Mouse (Mus musculus) CH12.LX (cell line): Measurements from ENCODE around the gene Rnf145. TPM values are rescaled to one million over a fixed set of nuclear protein-coding genes. Genes with fewer than 3 reads are reported as not detected.
A peak's percentile ranks its signal among the peaks of the same experiment; 100 is the strongest.

Source experiments
- DNase-seq: peaks from one replicate; pipeline ENCODE4 v3.0.0-alpha.2; 2013; ENCODE audit errors: extremely low read depth
- H3K27ac ChIP-seq: 2 replicates; pipeline ENCODE4 v1.5.1; 2012; ENCODE audit warnings: low read depth, mild to moderate bottlenecking, control low read depth, moderate library complexity; ENCODE audit not compliant: insufficient read depth
- H3K27me3 ChIP-seq: replicated peaks from 2 replicates; pipeline ENCODE3; 2012; ENCODE audit warnings: inconsistent platforms
- H3K36me3 ChIP-seq, 2 experiments: replicated peaks in 1 of 2; 2 replicates each; pipeline versions ENCODE3 to v1.6.1; 2012; ENCODE audit warnings: inconsistent platforms in 1 of 2, low read length in 1 of 2, mild to moderate bottlenecking in 1 of 2, mixed read lengths in 1 of 2, moderate library complexity in 1 of 2; ENCODE audit not compliant: control insufficient read depth in 1 of 2, insufficient read depth in 1 of 2
- H3K4me1 ChIP-seq, 2 experiments: 2 replicates each; pipeline ENCODE4 v1.6.1; 2012; ENCODE audit warnings: inconsistent platforms in 1 of 2, moderate library complexity in 1 of 2; ENCODE audit not compliant: insufficient read depth in 2 of 2, control insufficient read depth in 1 of 2
- H3K4me2 ChIP-seq: 2 replicates; pipeline ENCODE4 v1.6.1; 2012; ENCODE audit warnings: low read depth, mild to moderate bottlenecking, control low read depth; ENCODE audit not compliant: poor library complexity, insufficient read depth, severe bottlenecking
- H3K4me3 ChIP-seq, 3 experiments: fragments of 150-350 bp in 1 of 3; sonication (generic) in 1 of 3; replicated peaks in 1 of 3; 2 replicates each; pipeline versions ENCODE3 to v1.5.1; 2011 to 2012; ENCODE audit warnings: low read depth in 2 of 3, low read length in 2 of 3, mild to moderate bottlenecking in 2 of 3, moderate library complexity in 2 of 3, control low read depth in 1 of 3, improper control_type of control experiment in 1 of 3, inconsistent platforms in 1 of 3, mixed read lengths in 1 of 3; ENCODE audit not compliant: poor library complexity in 1 of 3
- H3K79me2 ChIP-seq: replicated peaks from 2 replicates; pipeline ENCODE4 v1.6.1; 2012; ENCODE audit warnings: mild to moderate bottlenecking, moderate library complexity; ENCODE audit not compliant: control insufficient read depth, poor library complexity, insufficient read depth, severe bottlenecking; ENCODE audit errors: extremely low read depth
- H3K9ac ChIP-seq: 2 replicates; pipeline ENCODE4 v1.6.1; 2012; ENCODE audit warnings: low read depth, mild to moderate bottlenecking, control low read depth, moderate library complexity; ENCODE audit not compliant: insufficient read depth
- H3K9me3 ChIP-seq: replicated peaks from 2 replicates; pipeline ENCODE3; 2012; ENCODE audit warnings: low read length, inconsistent platforms, mixed read lengths
- CHD1 ChIP-seq: IDR thresholded peaks from 2 replicates; pipeline ENCODE4 v1.6.1; 2012; ENCODE audit warnings: low read depth, low read length, improper control_type of control experiment, inconsistent platforms
- CTCF ChIP-seq, 2 experiments: IDR thresholded peaks in 1 of 2; conservative IDR thresholded peaks in 1 of 2; 2 replicates each; pipeline ENCODE4 v1.5.1; 2011 to 2012; ENCODE audit warnings: low read depth in 2 of 2, low read length in 2 of 2, improper control_type of control experiment in 1 of 2, inconsistent platforms in 1 of 2, mild to moderate bottlenecking in 1 of 2, moderate library complexity in 1 of 2
- E2F4 ChIP-seq: IDR thresholded peaks from 2 replicates; pipeline ENCODE4 v1.6.1; 2011; ENCODE audit warnings: low read depth, low read length, improper control_type of control experiment; ENCODE audit not compliant: insufficient replicate concordance
- ELF1 ChIP-seq: IDR thresholded peaks from 2 replicates; pipeline ENCODE4 v1.6.1; 2014; ENCODE audit warnings: low read depth, mild to moderate bottlenecking, inconsistent platforms, low read length, improper control_type of control experiment
- ETS1 ChIP-seq: conservative IDR thresholded peaks from 2 replicates; pipeline ENCODE4 v1.6.1; 2012; ENCODE audit warnings: low read depth, mild to moderate bottlenecking, inconsistent platforms, low read length, improper control_type of control experiment, moderate library complexity
- GABPA ChIP-seq: IDR thresholded peaks from 2 replicates; pipeline ENCODE4 v1.6.1; 2012; ENCODE audit warnings: low read depth, low read length, improper control_type of control experiment, inconsistent platforms; ENCODE audit not compliant: insufficient replicate concordance
- HCFC1 ChIP-seq: IDR thresholded peaks from 2 replicates; pipeline ENCODE4 v1.6.1; 2012; ENCODE audit warnings: low read depth, mild to moderate bottlenecking, inconsistent platforms, low read length, improper control_type of control experiment
- JUND ChIP-seq: conservative IDR thresholded peaks from 2 replicates; pipeline ENCODE4 v1.6.1; 2011; ENCODE audit warnings: low read depth, low read length, improper control_type of control experiment
- MAX ChIP-seq: IDR thresholded peaks from 2 replicates; pipeline ENCODE4 v1.6.1; 2011; ENCODE audit warnings: low read length, improper control_type of control experiment
- MAZ ChIP-seq: IDR thresholded peaks from 2 replicates; pipeline ENCODE4 v1.6.1; 2012; ENCODE audit warnings: low read depth, mild to moderate bottlenecking, inconsistent platforms, low read length, improper control_type of control experiment, moderate library complexity
- MEF2A ChIP-seq: IDR thresholded peaks from 2 replicates; pipeline ENCODE4 v1.6.1; 2014; ENCODE audit warnings: low read depth, mild to moderate bottlenecking, inconsistent platforms, low read length, improper control_type of control experiment, borderline replicate concordance
- MXI1 ChIP-seq: IDR thresholded peaks from 2 replicates; pipeline ENCODE4 v1.6.1; 2011; ENCODE audit warnings: mild to moderate bottlenecking, low read depth, low read length, improper control_type of control experiment
- MYC ChIP-seq: IDR thresholded peaks from 2 replicates; pipeline ENCODE4 v1.6.1; 2011; ENCODE audit warnings: low read depth, mild to moderate bottlenecking, improper control_type of control experiment, low read length
- NRF1 ChIP-seq: IDR thresholded peaks from 2 replicates; pipeline ENCODE4 v1.6.1; 2014; ENCODE audit warnings: low read depth, mild to moderate bottlenecking, inconsistent platforms, low read length, improper control_type of control experiment, moderate library complexity
- POLR2AphosphoS2 ChIP-seq: IDR thresholded peaks from 2 replicates; pipeline ENCODE4 v1.6.1; 2011; ENCODE audit warnings: low read depth, low read length, improper control_type of control experiment
- RAD21 ChIP-seq: IDR thresholded peaks from 2 replicates; pipeline ENCODE4 v1.6.1; 2011; ENCODE audit warnings: low read depth, mild to moderate bottlenecking, low read length, improper control_type of control experiment, moderate library complexity
- RCOR1 ChIP-seq: conservative IDR thresholded peaks from 2 replicates; pipeline ENCODE4 v1.6.1; 2012; ENCODE audit warnings: low read depth, mild to moderate bottlenecking, inconsistent platforms, low read length, improper control_type of control experiment
- SIN3A ChIP-seq: IDR thresholded peaks from 2 replicates; pipeline ENCODE4 v1.6.1; 2012; ENCODE audit warnings: low read length, improper control_type of control experiment, inconsistent platforms
- SMC3 ChIP-seq: IDR thresholded peaks from 2 replicates; pipeline ENCODE4 v1.6.1; 2011; ENCODE audit warnings: low read depth, low read length, improper control_type of control experiment
- TBP ChIP-seq: conservative IDR thresholded peaks from 2 replicates; pipeline ENCODE4 v1.6.1; 2011; ENCODE audit warnings: low read depth, low read length, improper control_type of control experiment
- UBTF ChIP-seq: IDR thresholded peaks from 2 replicates; pipeline ENCODE4 v1.6.1; 2012; ENCODE audit warnings: low read depth, mild to moderate bottlenecking, inconsistent platforms, low read length, improper control_type of control experiment, moderate library complexity
- USF1 ChIP-seq: IDR thresholded peaks from 2 replicates; pipeline ENCODE4 v1.6.1; 2014; ENCODE audit warnings: low read depth, mild to moderate bottlenecking, inconsistent platforms, low read length, improper control_type of control experiment
- ZC3H11A ChIP-seq: IDR thresholded peaks from 2 replicates; pipeline ENCODE4 v1.6.1; 2012; ENCODE audit warnings: low read depth, mild to moderate bottlenecking, inconsistent platforms, low read length, improper control_type of control experiment
- ZKSCAN1 ChIP-seq: IDR thresholded peaks from 2 replicates; pipeline ENCODE4 v1.6.1; 2012; ENCODE audit warnings: low read depth, inconsistent platforms, low read length, improper control_type of control experiment, borderline replicate concordance
- dilution Hi-C: fragments of 300-500 bp; cut with MboI; formaldehyde crosslinking; loops from 2 replicates; pipeline ENCODE4 v1.14.3; 2020; ENCODE audit warnings: low sequenced_read_pairs; ENCODE audit not compliant: extremely low pct_unique_long_range_greater_than_20kb, extremely low pct_ligation_motif_present
- in situ Hi-C: fragments of 300-500 bp; cut with MboI; formaldehyde crosslinking; loops from 3 replicates; pipeline ENCODE4 v1.14.3; 2019; ENCODE audit warnings: low sequenced_read_pairs, low pct_ligation_motif_present, low pct_unique_long_range_greater_than_20kb, mixed read lengths
- polyA plus RNA-seq: library from polyadenylated mRNA; unstranded; fragments of >175 nt; gene quantifications from 2 replicates; pipeline ENCODE4 v1.2.1, GENCODE M21; 2012; ENCODE audit warnings: low read depth; ENCODE audit not compliant: insufficient read length
- total RNA-seq, 2 experiments: library from RNA; depleted of rRNA; stranded (reverse); fragments of 300-350 nt in 1 of 2; fragments of >200 nt in 1 of 2; gene quantifications; 2 replicates each; pipeline ENCODE4 v1.2.3; 2012 to 2014

The Rnf145 gene
- total and polyA plus RNA-seq, 3 experiments = 44.3 to 60.5 (median 44.5) TPM

DNA sequence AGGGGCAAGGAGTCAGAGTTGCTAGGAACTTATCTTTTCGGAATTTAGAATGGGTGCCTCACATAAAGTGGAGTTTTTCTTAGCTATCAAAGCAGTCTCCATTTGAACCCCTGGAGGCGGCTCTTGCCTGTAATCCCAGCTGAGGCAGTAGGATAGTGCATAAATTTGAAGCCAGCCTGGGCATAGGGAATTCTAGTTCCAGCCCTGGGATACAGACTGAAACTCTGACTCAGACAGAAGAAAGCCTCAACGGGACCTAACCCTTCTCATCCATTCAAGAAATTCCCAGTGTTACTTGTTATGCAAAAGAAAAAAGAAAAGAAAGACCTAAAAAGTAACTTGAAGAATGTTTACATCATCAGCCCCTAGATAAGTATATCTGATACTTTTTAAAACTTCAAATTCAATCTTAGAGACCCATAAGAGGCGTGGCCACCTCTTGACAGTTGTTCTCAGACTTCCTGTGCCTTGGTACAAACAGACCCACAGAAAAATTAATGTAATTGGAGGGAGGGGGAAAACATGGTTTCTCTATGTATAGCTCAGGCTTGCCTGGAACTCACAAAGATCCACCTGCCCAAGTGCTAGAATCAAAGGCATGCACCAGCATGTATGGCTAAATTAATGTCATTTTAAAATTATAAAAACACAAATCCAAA is 47.3 kb upstream of the Rnf145 start:
- TF ChIP-seq JUND (no peak), MAX (peak; percentile 38; the same call in 1 of the 2 replicates), HCFC1 (0 out of 2 replicates have a peak, but pooled peaks have one; percentile 26)
- peak overlapping the region; percentile 79 for H3K9ac ChIP-seq
- DNase-seq = no peak

GRCm38 (mm10) chr11:44475467-44475866 is 43.3 kb upstream of the Rnf145 start:
- Histone ChIP-seq H3K27me3 (no peaks in the 10 kb centered on the region), H3K9ac (no peak overlapping the region), H3K36me3 (no peaks in the 10 kb centered on the region), H3K4me2 (no peak overlapping the region), H3K79me2 (no peaks in the 10 kb centered on the region), H3K4me1 (peaks cover 10 to 41% of the 10 kb centered on the region in 2 experiments; a peak in 3 of 4 replicates), H3K4me3 (no peak overlapping the region), H3K9me3 (peaks cover 6% of the 10 kb centered on the region), H3K27ac (no peak overlapping the region)
- in situ Hi-C loops (no loop called here), dilution Hi-C loops (no loop called here)
- no peak for DNase-seq
- TF ChIP-seq SMC3 = no peak
- TF ChIP-seq UBTF = no peak
- no peak for TF ChIP-seq ZC3H11A
- no peak for TF ChIP-seq POLR2AphosphoS2
- no peak for TF ChIP-seq GABPA

More for the DNA sequence above, 47.3 kb upstream of the Rnf145 start:
- Histone ChIP-seq H3K79me2 (peaks cover 8% of the 10 kb centered on the region), H3K4me2 (peak overlapping the region; percentile 86), H3K36me3 (peaks cover 0 to 2% of the 10 kb centered on the region in 2 experiments), H3K27me3 (no peaks in the 10 kb centered on the region), H3K9me3 (no peaks in the 10 kb centered on the region), H3K27ac (0 out of 2 replicates have a peak overlapping the region, but pooled peaks have one; percentile 88), H3K4me3 (peak overlapping the region; percentile 73 to 93 (median 81)), H3K4me1 (peaks cover 10 to 60% of the 10 kb centered on the region in 2 experiments; a peak in 3 of 4 replicates)
- dilution Hi-C loops (no loop called here), in situ Hi-C loops (no loop called here)

DNA sequence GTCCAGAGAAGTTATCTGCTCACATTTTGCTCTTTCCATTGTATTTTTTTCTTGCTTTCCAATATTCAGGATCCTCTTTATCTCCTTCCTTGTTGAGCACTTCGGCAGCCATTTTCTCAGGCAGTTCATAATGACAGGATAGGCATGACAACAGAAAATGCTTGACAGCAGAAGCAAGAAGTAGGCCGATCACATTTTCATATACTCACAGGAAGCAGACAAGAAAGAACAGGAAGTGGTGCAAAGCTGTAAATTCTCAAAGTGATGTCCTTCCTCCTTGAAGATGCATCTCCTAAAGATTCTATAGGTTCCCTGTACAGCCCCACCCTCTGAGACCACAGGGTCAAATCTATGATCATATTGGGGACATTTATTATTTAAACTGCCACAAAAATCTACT is 42.3 kb upstream of the Rnf145 start:
- no peaks in the 10 kb centered on the region for H3K79me2 ChIP-seq

More for the DNA sequence above, 42.3 kb upstream of the Rnf145 start:
- no peaks in the 10 kb centered on the region for H3K27me3 ChIP-seq
- H3K4me1 ChIP-seq = peaks cover 10 to 37% of the 10 kb centered on the region in 2 experiments; a peak in 3 of 4 replicates
- no peak overlapping the region for H3K9ac ChIP-seq
- no peak overlapping the region for H3K4me2 ChIP-seq
- H3K27ac ChIP-seq = no peak overlapping the region
- H3K9me3 ChIP-seq = peaks cover 6% of the 10 kb centered on the region
- no peak for DNase-seq
- dilution Hi-C loops = no loop called here
- TF ChIP-seq TBP (no peak), SIN3A (no peak), MYC (no peak), HCFC1 (no peak), MXI1 (no peak), CHD1 (no peak), ELF1 (no peak), E2F4 (no peak), POLR2AphosphoS2 (no peak), MEF2A (no peak), USF1 (no peak), RCOR1 (no peak), ZKSCAN1 (no peak), NRF1 (no peak), SMC3 (no peak), CTCF (conservative IDR thresholded peaks at IDR 0.05 in 1 of 2, IDR thresholded peaks at IDR 0.05 in 1 of 2; ENCODE audit: low read depth in 2 of 2, low read length in 2 of 2) (no peak), UBTF (no peak), RAD21 (no peak), ETS1 (no peak), MAZ (no peak)
- TF ChIP-seq, all 38 proteins: peak for 0
- Histone ChIP-seq H3K36me3 (no peaks in the 10 kb centered on the region), H3K4me3 (no peak overlapping the region)
- in situ Hi-C loops = no loop called here
